Mouse (Mus musculus) embryonic fibroblast, embryonic 13.5 days (primary cell): ENCODE measurements around the gene Abcc4. TPM values are rescaled to one million over a fixed set of nuclear protein-coding genes. Genes with fewer than 3 reads are reported as not detected.

ENCODE experiments used
- H3K27ac ChIP-seq: 2 replicates; pipeline ENCODE4 v1.5.1; 2012; ENCODE audit warnings: low read length, control low read depth, inconsistent platforms; ENCODE audit not compliant: insufficient read depth
- H3K4me1 ChIP-seq: 2 replicates; pipeline ENCODE4 v1.6.1; 2011; ENCODE audit warnings: low read length; ENCODE audit not compliant: control insufficient read depth, insufficient read depth
- H3K4me3 ChIP-seq: 2 replicates; pipeline ENCODE4 v1.5.1; 2011; ENCODE audit warnings: mild to moderate bottlenecking, control low read depth, low read length; ENCODE audit not compliant: insufficient read depth
- CTCF ChIP-seq: IDR thresholded peaks from 2 replicates; pipeline ENCODE4 v1.5.1; 2011; ENCODE audit warnings: mild to moderate bottlenecking, control low read depth, low read length, moderate library complexity, borderline replicate concordance; ENCODE audit not compliant: insufficient read depth
- POLR2A ChIP-seq: IDR thresholded peaks from 2 replicates; pipeline ENCODE4 v1.6.1; 2011; ENCODE audit warnings: low read depth, mild to moderate bottlenecking, control low read depth, low read length, moderate library complexity
- polyA plus RNA-seq: library from polyadenylated mRNA; stranded (reverse); fragments of >200 nt; gene quantifications from 2 replicates; pipeline ENCODE4 v1.2.4, GENCODE M21; 2011; ENCODE audit warnings: low read depth; ENCODE audit not compliant: missing spikeins, insufficient read length

The Abcc4 gene
- polyA plus RNA-seq, 1 experiment = 9.5 TPM

- Histone ChIP-seq H3K4me1 (no peaks in the 10 kb centered on the region), H3K4me3 (no peak overlapping the region), H3K27ac (no peak overlapping the region)
- no peak for TF ChIP-seq CTCF
- no peak for TF ChIP-seq POLR2A
Observed at GRCm38 (mm10) chr14:118465331-118465730, 240.7 kb downstream of the Abcc4 start.

DNA sequence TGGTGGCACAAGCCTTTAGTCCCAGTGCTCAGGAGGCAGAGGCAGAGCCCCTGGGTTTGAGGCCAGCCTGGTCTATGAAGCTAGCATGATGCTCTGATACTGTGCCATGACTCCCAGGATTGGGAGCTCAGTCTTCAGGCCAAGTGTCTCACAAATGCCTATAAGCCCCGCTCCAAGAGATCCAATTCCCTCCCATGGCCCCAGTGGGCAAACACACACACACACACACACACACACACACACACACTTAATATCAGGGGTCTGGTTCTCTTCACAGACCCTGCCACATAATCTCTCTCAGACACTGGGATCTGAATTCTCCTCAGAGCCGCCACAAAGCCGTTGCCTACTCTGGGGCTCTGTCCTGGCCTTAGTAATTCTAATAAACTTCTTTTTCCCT lies 241.6 kb downstream of the Abcc4 start:
- H3K4me3 ChIP-seq = no peak overlapping the region
- H3K4me1 ChIP-seq = no peaks in the 10 kb centered on the region
- TF ChIP-seq CTCF = no peak
- TF ChIP-seq POLR2A = no peak
- no peak overlapping the region for H3K27ac ChIP-seq

DNA sequence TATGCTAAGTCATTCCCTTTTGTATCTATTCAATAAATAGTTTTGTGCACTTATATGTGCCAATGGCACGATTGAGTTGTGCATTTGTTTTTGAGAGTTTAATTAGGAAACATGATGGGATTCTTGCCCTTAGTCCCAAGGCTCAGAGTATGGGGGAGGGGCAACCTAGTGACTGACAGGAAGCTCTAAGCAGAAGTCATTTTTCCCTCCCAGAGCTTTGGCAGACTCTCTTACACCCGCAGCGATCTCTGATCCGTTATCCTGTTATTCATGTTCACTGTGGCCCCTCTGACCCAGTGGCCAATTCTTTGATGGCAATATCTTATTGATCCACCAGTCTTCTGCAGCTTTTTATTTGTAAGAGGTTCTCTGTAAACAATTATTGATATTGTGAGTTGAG lies 253.4 kb downstream of the Abcc4 start:
- H3K4me3 ChIP-seq = no peak overlapping the region

DNA sequence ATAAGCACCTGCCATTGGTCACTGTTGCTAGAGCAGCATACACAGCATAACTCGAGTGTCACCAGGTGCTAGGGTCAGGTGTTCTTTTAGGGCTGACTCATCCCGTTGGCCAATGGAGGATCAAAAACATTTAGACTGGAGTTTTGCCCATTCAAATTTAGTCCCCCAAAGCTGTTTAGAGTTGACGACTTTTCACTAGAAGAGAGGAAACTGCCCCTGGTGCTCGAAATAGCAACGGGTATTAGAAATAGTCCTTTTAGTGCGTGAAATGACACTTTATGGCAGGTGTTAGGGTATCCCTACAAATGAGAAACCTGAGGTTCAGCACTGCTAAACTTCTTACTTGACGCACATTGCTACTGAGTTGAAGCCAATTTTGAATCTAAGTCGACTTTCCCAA lies 265.9 kb downstream of the Abcc4 start:
- Histone ChIP-seq H3K4me1 (0 out of 2 replicates have a peak, but pooled peaks cover 3% of the 10 kb centered on the region), H3K4me3 (no peak overlapping the region), H3K27ac (no peak overlapping the region)
- TF ChIP-seq POLR2A (no peak), CTCF (no peak)

More for the DNA sequence above, 253.4 kb downstream of the Abcc4 start:
- Histone ChIP-seq H3K4me1 (no peaks in the 10 kb centered on the region), H3K27ac (no peak overlapping the region)
- TF ChIP-seq CTCF (no peak), POLR2A (no peak)

GRCm38 (mm10) chr14:118437156-118437931 lies 268.7 kb downstream of the Abcc4 start:
- no peak for TF ChIP-seq POLR2A
- TF ChIP-seq CTCF = no peak
- Histone ChIP-seq H3K27ac (no peak overlapping the region), H3K4me3 (peak overlapping the region; percentile 34), H3K4me1 (no peaks in the 10 kb centered on the region)

DNA sequence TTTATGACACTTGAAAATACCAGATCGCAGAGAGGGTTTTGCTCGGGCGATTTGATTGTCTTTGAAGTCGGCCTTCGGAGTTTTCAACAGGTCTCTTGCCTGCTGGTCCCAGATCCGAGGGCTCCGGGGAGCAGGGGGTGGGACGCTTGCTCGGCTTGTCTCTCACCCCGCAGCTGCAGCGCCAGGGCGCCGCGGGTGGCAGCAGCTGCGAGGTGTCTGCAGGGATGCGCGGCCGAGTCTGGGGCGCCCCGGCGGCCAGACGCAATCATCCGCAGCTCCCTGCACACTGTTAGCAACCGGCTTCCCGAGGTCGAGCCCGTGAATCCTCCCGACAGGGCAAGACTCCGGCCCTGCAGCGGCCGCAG lies 269.2 kb downstream of the Abcc4 start:
- no peaks in the 10 kb centered on the region for H3K4me1 ChIP-seq
- H3K27ac ChIP-seq = no peak overlapping the region
- peak overlapping the region; percentile 34 for H3K4me3 ChIP-seq
- no peak for TF ChIP-seq POLR2A
- TF ChIP-seq CTCF = no peak

DNA sequence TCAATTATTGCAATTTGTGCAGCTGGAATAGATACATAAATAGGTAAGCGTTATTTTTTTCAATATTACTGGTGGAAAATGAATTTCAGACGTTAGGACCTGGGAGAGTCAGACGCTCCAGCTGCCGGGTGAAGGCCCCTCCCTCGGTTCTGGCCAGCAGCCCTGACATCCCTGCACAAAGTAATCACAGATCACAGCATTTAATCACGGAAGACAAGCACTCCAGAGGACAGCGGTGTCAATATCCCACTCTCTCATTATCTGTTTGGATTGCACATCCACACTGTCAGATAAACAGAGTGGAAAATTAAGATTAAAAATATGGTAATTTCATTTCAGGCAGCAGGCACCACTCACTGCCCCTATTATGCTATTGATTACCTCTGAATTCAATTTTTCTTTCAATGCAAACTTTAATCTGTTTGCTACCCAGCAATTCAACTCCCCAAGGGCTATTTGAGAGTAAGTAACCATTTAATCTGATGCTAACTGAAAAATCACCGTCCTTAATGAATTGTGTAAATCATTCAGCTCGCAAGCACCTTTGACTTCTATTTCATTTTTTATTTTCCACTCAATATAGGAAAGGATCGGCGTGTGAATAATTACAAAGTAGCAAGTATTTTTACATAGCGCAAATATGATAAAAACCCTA lies 270.2 kb downstream of the Abcc4 start:
- TF ChIP-seq CTCF = no peak
- no peak overlapping the region for H3K4me3 ChIP-seq
- H3K27ac ChIP-seq = no peak overlapping the region
- H3K4me1 ChIP-seq = no peaks in the 10 kb centered on the region

GRCm38 (mm10) chr14:118434842-118435241 lies 271.2 kb downstream of the Abcc4 start:
- H3K27ac ChIP-seq = no peak overlapping the region
- TF ChIP-seq CTCF (no peak), POLR2A (no peak)
- H3K4me1 ChIP-seq = no peaks in the 10 kb centered on the region
- H3K4me3 ChIP-seq = no peak overlapping the region

- Histone ChIP-seq H3K4me3 (no peak overlapping the region), H3K4me1 (no peaks in the 10 kb centered on the region), H3K27ac (no peak overlapping the region)
- no peak for TF ChIP-seq CTCF
- TF ChIP-seq POLR2A = no peak
Observed at GRCm38 (mm10) chr14:118433848-118434247, 272.2 kb downstream of the Abcc4 start.

Other genes with a start within 250 kb of the Abcc4 start
- not detected in 2 replicates for gene Cldn10, start 81.7 kb upstream of the Abcc4 start, polyA plus RNA-seq
- 42.5 and 54.6 TPM in 2 replicates for gene Dzip1, start 219.2 kb upstream of the Abcc4 start, polyA plus RNA-seq
- gene Dnajc3, start 231.8 kb upstream of the Abcc4 start, polyA plus RNA-seq = 53.6 and 54.3 TPM in 2 replicates